ENCODE assay signal across 10 mouse cellular contexts in the genomic region with DNA sequence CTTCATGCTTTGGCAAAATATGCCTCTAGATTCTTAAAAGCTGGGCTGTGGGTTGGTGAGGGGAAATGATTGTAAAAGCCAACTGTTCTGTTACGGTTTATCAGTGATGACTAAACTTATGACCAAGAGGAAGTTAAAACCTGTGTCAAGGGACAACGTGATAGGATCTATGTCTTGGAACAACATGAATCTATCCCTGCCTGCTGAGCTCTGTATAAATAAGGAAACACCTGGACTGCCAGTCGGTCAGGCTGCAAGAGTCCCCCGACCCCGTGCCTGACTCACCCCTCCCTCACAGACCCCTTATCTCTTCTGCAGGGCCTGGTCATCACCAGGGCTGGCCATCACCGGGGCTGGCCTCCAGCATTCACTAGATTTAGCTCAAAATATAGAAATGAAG.
"Had no signal": no experiment of that assay in that cellular context is flagged by ENCODE, and none has a peak within 500 bp of the region (broad histone marks: within the 10 kb centered on the region; RNA-seq: fewer than 3 reads in every experiment).

No protein-coding gene starts in this region.

- DNase-seq: kidney, adult 9 months; kidney, postnatal 36 days; layer of hippocampus, adult 9-11 months; layer of hippocampus, postnatal 36 days; right cerebral cortex, postnatal 14 days; thymus, adult 18-20 months had no signal

- ATAC-seq: liver, embryonic 12.5 days; midbrain, embryonic 13.5 days had no signal

- H3K4me3 ChIP-seq: limb, embryonic 15.5 days; liver, embryonic 12.5 days; lung, embryonic 15.5 days; midbrain, embryonic 13.5 days had no signal

- H3K36me3 ChIP-seq: limb, embryonic 15.5 days; liver, embryonic 12.5 days; lung, embryonic 15.5 days; midbrain, embryonic 13.5 days had no signal

- H3K27me3 ChIP-seq: limb, embryonic 15.5 days; lung, embryonic 15.5 days; midbrain, embryonic 13.5 days had no signal
